Mouse (Mus musculus): ENCODE measurements around the gene Ubald2. TPM values are rescaled to one million over a fixed set of nuclear protein-coding genes. Genes with fewer than 3 reads are reported as not detected.

Gene Ubald2
- polyA plus RNA-seq, 1 experiment: 63.2 TPM

GRCm38 (mm10) chr11:116439269-116440240, 5.7 kb downstream of the Ubald2 start:
- H3K4me1 ChIP-seq (ENCODE audit: control insufficient read depth, insufficient read depth, low read length): peaks cover 3% of the 10 kb centered on the region; the same call in 1 of the 2 replicates
- H3K4me3 ChIP-seq (ENCODE audit: insufficient read depth, low read length): no peak overlapping the region
- H3K27ac ChIP-seq (ENCODE audit: insufficient read depth, low read length): no peak overlapping the region
- 0 out of 2 replicates have a peak, but pooled peaks have one; percentile 10 for TF ChIP-seq POLR2A (IDR thresholded peaks at IDR 0.05; ENCODE audit: extremely low read depth, insufficient read depth, low read length)
- TF ChIP-seq CTCF (IDR thresholded peaks at IDR 0.05; ENCODE audit: extremely low read depth, insufficient read depth, low read length): no peak

- H3K27ac ChIP-seq (ENCODE audit: insufficient read depth, low read length): no peak overlapping the region
- no peak overlapping the region for H3K4me3 ChIP-seq (ENCODE audit: insufficient read depth, low read length)
- H3K4me1 ChIP-seq (ENCODE audit: control insufficient read depth, insufficient read depth, low read length): peaks cover 2% of the 10 kb centered on the region; the same call in 1 of the 2 replicates
- TF ChIP-seq POLR2A (IDR thresholded peaks at IDR 0.05; ENCODE audit: extremely low read depth, insufficient read depth, low read length) (no peak), CTCF (IDR thresholded peaks at IDR 0.05; ENCODE audit: extremely low read depth, insufficient read depth, low read length) (no peak)
These were observed 6.6 kb downstream of the Ubald2 start for GRCm38 (mm10) chr11:116440408-116441068.

GRCm38 (mm10) chr11:116442129-116442866, 8.4 kb downstream of the Ubald2 start:
- Histone ChIP-seq H3K4me1 (ENCODE audit: control insufficient read depth, insufficient read depth, low read length) (no peaks in the 10 kb centered on the region), H3K4me3 (ENCODE audit: insufficient read depth, low read length) (no peak overlapping the region), H3K27ac (ENCODE audit: insufficient read depth, low read length) (no peak overlapping the region)
- TF ChIP-seq POLR2A (IDR thresholded peaks at IDR 0.05; ENCODE audit: extremely low read depth, insufficient read depth, low read length) (no peak), CTCF (IDR thresholded peaks at IDR 0.05; ENCODE audit: extremely low read depth, insufficient read depth, low read length) (no peak)

GRCm38 (mm10) chr11:116442867-116443177, 8.9 kb downstream of the Ubald2 start:
- H3K4me3 ChIP-seq (ENCODE audit: insufficient read depth, low read length): no peak overlapping the region
- H3K4me1 ChIP-seq (ENCODE audit: control insufficient read depth, insufficient read depth, low read length): no peaks in the 10 kb centered on the region
- H3K27ac ChIP-seq (ENCODE audit: insufficient read depth, low read length): no peak overlapping the region
- TF ChIP-seq CTCF (IDR thresholded peaks at IDR 0.05; ENCODE audit: extremely low read depth, insufficient read depth, low read length): no peak
- TF ChIP-seq POLR2A (IDR thresholded peaks at IDR 0.05; ENCODE audit: extremely low read depth, insufficient read depth, low read length): no peak

GRCm38 (mm10) chr11:116443311-116443710, 9.4 kb downstream of the Ubald2 start:
- Histone ChIP-seq H3K27ac (ENCODE audit: insufficient read depth, low read length) (no peak overlapping the region), H3K4me1 (ENCODE audit: control insufficient read depth, insufficient read depth, low read length) (no peaks in the 10 kb centered on the region), H3K4me3 (ENCODE audit: insufficient read depth, low read length) (no peak overlapping the region)
- TF ChIP-seq POLR2A (IDR thresholded peaks at IDR 0.05; ENCODE audit: extremely low read depth, insufficient read depth, low read length): no peak
- TF ChIP-seq CTCF (IDR thresholded peaks at IDR 0.05; ENCODE audit: extremely low read depth, insufficient read depth, low read length): no peak

GRCm38 (mm10) chr11:116443935-116444334, 10.0 kb downstream of the Ubald2 start:
- Histone ChIP-seq H3K4me1 (ENCODE audit: control insufficient read depth, insufficient read depth, low read length) (no peaks in the 10 kb centered on the region), H3K27ac (ENCODE audit: insufficient read depth, low read length) (no peak overlapping the region), H3K4me3 (ENCODE audit: insufficient read depth, low read length) (no peak overlapping the region)
- TF ChIP-seq CTCF (IDR thresholded peaks at IDR 0.05; ENCODE audit: extremely low read depth, insufficient read depth, low read length) (no peak), POLR2A (IDR thresholded peaks at IDR 0.05; ENCODE audit: extremely low read depth, insufficient read depth, low read length) (no peak)

GRCm38 (mm10) chr11:116445596-116446307, 11.9 kb downstream of the Ubald2 start:
- H3K27ac ChIP-seq (ENCODE audit: insufficient read depth, low read length): no peak overlapping the region
- TF ChIP-seq CTCF (IDR thresholded peaks at IDR 0.05; ENCODE audit: extremely low read depth, insufficient read depth, low read length) (peak; percentile 98), POLR2A (IDR thresholded peaks at IDR 0.05; ENCODE audit: extremely low read depth, insufficient read depth, low read length) (no peak)
- H3K4me3 ChIP-seq (ENCODE audit: insufficient read depth, low read length): no peak overlapping the region
- H3K4me1 ChIP-seq (ENCODE audit: control insufficient read depth, insufficient read depth, low read length): no peaks in the 10 kb centered on the region

GRCm38 (mm10) chr11:116446308-116446887, 12.5 kb downstream of the Ubald2 start:
- no peak overlapping the region for H3K4me3 ChIP-seq (ENCODE audit: insufficient read depth, low read length)
- TF ChIP-seq CTCF (IDR thresholded peaks at IDR 0.05; ENCODE audit: extremely low read depth, insufficient read depth, low read length) (no peak), POLR2A (IDR thresholded peaks at IDR 0.05; ENCODE audit: extremely low read depth, insufficient read depth, low read length) (no peak)
- no peaks in the 10 kb centered on the region for H3K4me1 ChIP-seq (ENCODE audit: control insufficient read depth, insufficient read depth, low read length)
- H3K27ac ChIP-seq (ENCODE audit: insufficient read depth, low read length): no peak overlapping the region

Measured in cortical plate, adult 2 months (tissue).